Mouse (Mus musculus) intestine, embryonic 14.5 days (tissue): ENCODE measurements around the gene Ssbp2. TPM values are rescaled to one million over a fixed set of nuclear protein-coding genes. Genes with fewer than 3 reads are reported as not detected.

Source experiments
- ATAC-seq: fragments of 200-750 bp; cut with Nextera tagmentation; replicated peaks from 2 replicates; pipeline ENCODE4 v1.8.0; 2017; ENCODE audit warnings: low read depth, moderate number of reproducible peaks, moderate TSS enrichment, moderate library complexity; ENCODE audit not compliant: low FRiP score, low TSS enrichment
- DNase-seq: peaks from one replicate; pipeline ENCODE4 v3.0.0-alpha.2; 2018; ENCODE audit warnings: low spot score
- H3K27ac ChIP-seq: fragments of 300-500 bp; sonication (generic); 2 replicates; pipeline ENCODE4 v1.5.1; 2014; ENCODE audit warnings: low read depth, mild to moderate bottlenecking, control low read depth
- H3K27me3 ChIP-seq: fragments of 300-500 bp; sonication (generic); replicated peaks from 2 replicates; pipeline ENCODE4 v1.6.1; 2014; ENCODE audit warnings: low read length, control low read depth; ENCODE audit not compliant: control insufficient read depth, insufficient read depth
- H3K36me3 ChIP-seq: fragments of 300-500 bp; sonication (generic); 2 replicates; pipeline ENCODE4 v1.6.1; 2014; ENCODE audit warnings: low read length, control low read depth; ENCODE audit not compliant: control insufficient read depth, insufficient read depth
- H3K4me1 ChIP-seq: fragments of 300-500 bp; sonication (generic); replicated peaks from 2 replicates; pipeline ENCODE4 v1.6.1; 2014; ENCODE audit warnings: low read length, control low read depth, mixed read lengths; ENCODE audit not compliant: control insufficient read depth, insufficient read depth
- H3K4me2 ChIP-seq: fragments of 300-500 bp; sonication (generic); 2 replicates; pipeline ENCODE4 v1.6.1; 2014; ENCODE audit warnings: low read length
- H3K4me3 ChIP-seq: fragments of 300-500 bp; sonication (generic); 2 replicates; pipeline ENCODE4 v1.5.1; 2014; ENCODE audit warnings: low read depth, low read length, control low read depth, mixed read lengths
- H3K9ac ChIP-seq: fragments of 300-500 bp; sonication (generic); 2 replicates; pipeline ENCODE4 v1.6.1; 2014; ENCODE audit warnings: mild to moderate bottlenecking, low read length
- H3K9me3 ChIP-seq: fragments of 300-500 bp; sonication (generic); 2 replicates; pipeline ENCODE4 v1.6.1; 2016; ENCODE audit warnings: low read length, control low read depth; ENCODE audit not compliant: control insufficient read depth
- WGBS: fragments of 180-500 bp; shearing (Covaris S2); extraction: QIAGEN DNeasy Blood & Tissue Kit; methylation state at CpG from one replicate; pipeline ENCODE4 v1.1.7; 2014; 5-methylcytosine and 5-hydroxymethylcytosine counted together
- polyA plus RNA-seq: library from polyadenylated mRNA; unstranded; fragments of >200 nt; fragmentation: Nextera tagmentation; extraction: Ambion mirVana; gene quantifications from 2 replicates; pipeline ENCODE4 v1.2.1, GENCODE M21; 2014

Gene Ssbp2
- polyA plus RNA-seq, 1 experiment from 2014 or later, result 110 TPM

DNA sequence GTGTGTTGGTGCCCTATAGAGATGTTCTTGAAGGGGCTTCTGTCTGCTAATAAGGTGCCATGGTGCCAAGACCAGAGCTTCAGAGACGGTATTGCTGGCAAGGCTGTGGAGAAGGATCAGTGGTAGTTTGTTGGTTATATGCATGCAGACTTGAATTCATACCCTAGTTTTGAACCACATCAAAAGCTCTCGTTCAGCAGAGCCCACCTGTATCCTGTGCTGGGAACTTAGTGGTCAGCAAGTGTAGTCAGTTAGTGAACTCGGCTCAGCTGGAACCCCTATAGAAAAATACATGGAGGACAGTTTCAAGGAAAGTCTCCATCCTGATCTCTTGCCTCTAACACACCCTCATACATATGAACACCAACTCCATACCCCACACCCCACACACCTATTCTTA is 69.7 kb downstream of the Ssbp2 start:
- no peak overlapping the region for H3K4me3 ChIP-seq
- H3K27ac ChIP-seq, result no peak overlapping the region
- H3K4me1 ChIP-seq, result no peaks in the 10 kb centered on the region
- DNase-seq, result no peak
- WGBS, result 96% methylated on average over 3 of the region's 3 CpGs
- no peak overlapping the region for H3K9ac ChIP-seq
- H3K4me2 ChIP-seq, result no peak overlapping the region
- H3K9me3 ChIP-seq, result 0 out of 2 replicates have a peak, but pooled peaks cover 3% of the 10 kb centered on the region
- no peak for ATAC-seq
- H3K27me3 ChIP-seq, result no peaks in the 10 kb centered on the region
- peaks cover 21% of the 10 kb centered on the region for H3K36me3 ChIP-seq

DNA sequence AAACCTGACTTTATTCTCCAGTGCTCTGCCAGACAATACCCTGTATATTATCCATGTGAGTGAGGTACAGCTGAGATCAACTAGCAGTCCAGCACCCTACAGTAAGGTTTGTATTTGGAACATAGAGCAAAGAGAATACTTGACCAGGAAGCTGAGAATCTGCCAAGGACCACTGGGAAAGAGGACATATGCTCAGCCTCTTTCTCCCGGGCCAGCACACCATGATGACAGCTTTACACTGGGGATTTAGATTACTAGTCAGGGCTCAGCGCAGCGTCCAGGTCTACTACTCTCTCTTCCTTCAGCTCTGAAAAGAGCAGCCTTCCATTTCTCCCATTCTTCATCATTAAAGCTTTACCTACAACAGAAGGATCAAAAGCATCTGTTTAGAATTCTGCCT is 76.6 kb downstream of the Ssbp2 start:
- H3K27me3 ChIP-seq, result no peaks in the 10 kb centered on the region
- 78% methylated on average over 3 of the region's 3 CpGs for WGBS
- no peaks in the 10 kb centered on the region for H3K4me1 ChIP-seq
- H3K4me3 ChIP-seq, result no peak overlapping the region
- H3K9ac ChIP-seq, result no peak overlapping the region
- H3K36me3 ChIP-seq, result peaks cover 31% of the 10 kb centered on the region
- ATAC-seq (no peak), DNase-seq (no peak)
- no peak overlapping the region for H3K27ac ChIP-seq
- H3K4me2 ChIP-seq, result no peak overlapping the region
- H3K9me3 ChIP-seq, result 0 out of 2 replicates have a peak, but pooled peaks cover 3% of the 10 kb centered on the region

DNA sequence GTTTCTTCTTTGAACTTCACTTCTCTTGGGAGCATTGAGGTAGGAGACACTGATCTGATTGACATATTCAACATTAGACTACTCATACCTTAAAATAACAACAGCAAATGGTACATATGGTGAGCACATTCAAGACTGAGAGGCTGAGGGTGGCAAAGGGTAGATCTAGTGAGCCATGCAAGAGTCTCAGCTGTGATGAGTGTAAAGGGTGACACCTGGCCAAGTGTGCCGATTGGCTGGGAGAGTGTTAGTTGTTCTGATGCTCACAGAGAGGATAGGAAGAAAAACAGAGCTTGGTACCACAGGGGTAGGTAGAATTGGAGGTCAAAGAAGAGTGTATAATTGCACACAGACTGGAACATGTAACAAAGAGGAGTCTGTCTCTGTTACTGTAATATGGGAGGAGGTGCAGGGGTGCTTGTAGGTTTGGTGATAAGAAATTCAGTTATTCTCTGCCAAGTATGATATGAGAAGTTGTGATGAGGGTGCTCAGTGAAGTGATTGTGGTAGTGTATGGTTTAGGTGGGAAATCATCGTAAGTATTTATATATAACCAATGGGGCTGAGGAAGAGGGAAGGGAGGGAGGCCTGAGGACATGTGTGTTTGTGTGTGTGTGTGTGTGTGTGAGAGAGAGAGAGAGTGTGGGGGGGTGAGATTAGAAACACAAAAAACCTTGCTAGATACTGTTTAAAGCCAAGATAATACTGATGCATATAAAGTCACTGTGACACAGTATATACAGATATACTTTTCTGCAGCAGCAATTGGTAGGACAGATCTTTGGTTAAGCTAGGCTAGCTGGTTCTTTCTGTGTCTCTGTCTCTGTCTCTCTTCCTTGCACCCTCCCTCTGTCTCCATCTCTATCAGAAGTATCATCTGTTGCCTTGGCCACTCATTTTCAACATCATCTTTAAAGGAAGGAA is 80.3 kb downstream of the Ssbp2 start:
- no peaks in the 10 kb centered on the region for H3K4me1 ChIP-seq
- 92% methylated on average over 2 of the region's 2 CpGs for WGBS
- no peak overlapping the region for H3K4me3 ChIP-seq
- no peak overlapping the region for H3K27ac ChIP-seq
- no peak for ATAC-seq
- peaks cover 10% of the 10 kb centered on the region; the same call in 1 of the 2 replicates for H3K36me3 ChIP-seq
- no peak overlapping the region for H3K9ac ChIP-seq
- no peak overlapping the region for H3K4me2 ChIP-seq
- no peaks in the 10 kb centered on the region for H3K27me3 ChIP-seq
- no peak for DNase-seq
- H3K9me3 ChIP-seq, result no peaks in the 10 kb centered on the region

DNA sequence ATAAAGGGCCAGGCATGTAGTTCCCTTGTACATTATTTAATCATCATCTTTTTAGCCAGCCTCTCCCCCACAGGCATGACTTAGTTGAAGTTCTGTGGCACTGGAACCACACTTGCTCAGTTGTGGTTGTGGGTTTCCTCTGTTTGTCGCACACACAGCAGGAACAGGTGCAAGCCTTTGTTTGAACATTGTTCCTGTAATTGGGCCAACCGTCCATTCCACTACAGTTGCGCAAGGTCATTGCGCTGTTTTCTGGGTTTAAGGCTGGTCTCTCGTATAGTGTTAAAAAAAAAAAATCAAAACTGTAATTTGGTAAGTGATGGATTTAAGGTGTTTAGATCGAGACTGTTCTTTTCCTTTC is 81.0 kb downstream of the Ssbp2 start:
- peaks cover 10% of the 10 kb centered on the region; the same call in 1 of the 2 replicates for H3K36me3 ChIP-seq
- DNase-seq (no peak), ATAC-seq (no peak)
- H3K4me3 ChIP-seq, result no peak overlapping the region
- H3K9ac ChIP-seq, result no peak overlapping the region
- no peak overlapping the region for H3K4me2 ChIP-seq
- H3K27ac ChIP-seq, result no peak overlapping the region
- H3K4me1 ChIP-seq, result no peaks in the 10 kb centered on the region
- no peaks in the 10 kb centered on the region for H3K9me3 ChIP-seq
- H3K27me3 ChIP-seq, result no peaks in the 10 kb centered on the region
- WGBS, result 91% methylated on average over 6 of the region's 6 CpGs

DNA sequence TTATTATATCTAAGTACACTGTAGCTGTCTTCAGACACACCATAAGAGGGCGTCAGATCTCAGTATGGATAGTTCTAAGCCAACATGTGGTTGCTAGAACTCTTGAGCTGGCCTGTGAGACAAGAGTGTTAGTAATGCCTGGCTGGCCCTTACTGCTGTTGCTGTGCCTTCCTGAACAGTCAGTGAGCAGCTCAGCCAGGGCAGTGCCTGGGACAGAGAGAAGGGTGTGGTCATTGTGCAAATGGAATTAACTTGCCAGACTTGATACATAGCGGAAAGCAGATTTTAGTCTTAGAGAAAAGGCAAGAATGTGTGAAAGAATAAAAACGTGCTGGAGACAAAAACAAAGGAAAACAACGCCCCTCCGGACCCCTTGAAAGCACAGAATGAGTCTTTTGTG is 83.5 kb downstream of the Ssbp2 start:
- ATAC-seq, result no peak
- Histone ChIP-seq H3K27me3 (no peaks in the 10 kb centered on the region), H3K4me2 (no peak overlapping the region), H3K4me3 (no peak overlapping the region), H3K9ac (no peak overlapping the region), H3K4me1 (no peaks in the 10 kb centered on the region), H3K27ac (no peak overlapping the region), H3K9me3 (no peaks in the 10 kb centered on the region), H3K36me3 (peaks cover 7% of the 10 kb centered on the region; the same call in 1 of the 2 replicates)
- 85% methylated on average over 5 of the region's 5 CpGs for WGBS
- no peak for DNase-seq

DNA sequence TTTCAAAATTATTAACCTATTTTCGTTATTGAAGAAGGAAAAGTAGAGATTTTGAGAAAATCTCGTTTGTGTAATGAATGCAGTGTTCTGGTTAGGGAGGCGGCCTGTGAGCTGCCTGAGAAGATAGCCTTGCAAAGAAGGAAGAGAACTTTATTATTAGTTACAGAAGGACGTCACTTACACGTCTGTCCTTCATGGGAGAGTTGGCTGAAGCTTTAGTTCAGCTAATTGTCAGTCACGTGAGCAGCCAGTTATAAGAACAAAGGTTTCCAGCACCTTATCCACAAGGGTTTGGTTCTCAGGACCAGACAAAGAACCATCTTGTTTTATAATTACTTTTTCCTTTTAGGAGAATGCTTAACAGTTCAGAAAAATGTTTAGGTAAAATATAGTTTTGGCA is 104.0 kb downstream of the Ssbp2 start:
- DNase-seq (no peak), ATAC-seq (no peak)
- H3K4me3 ChIP-seq, result no peak overlapping the region
- no peaks in the 10 kb centered on the region for H3K4me1 ChIP-seq
- no peak overlapping the region for H3K4me2 ChIP-seq
- H3K27me3 ChIP-seq, result no peaks in the 10 kb centered on the region
- no peak overlapping the region for H3K27ac ChIP-seq
- H3K9ac ChIP-seq, result no peak overlapping the region
- no peaks in the 10 kb centered on the region for H3K9me3 ChIP-seq
- H3K36me3 ChIP-seq, result peaks cover 11% of the 10 kb centered on the region; the same call in 1 of the 2 replicates
- WGBS, result 76% methylated on average over 6 of the region's 6 CpGs

DNA sequence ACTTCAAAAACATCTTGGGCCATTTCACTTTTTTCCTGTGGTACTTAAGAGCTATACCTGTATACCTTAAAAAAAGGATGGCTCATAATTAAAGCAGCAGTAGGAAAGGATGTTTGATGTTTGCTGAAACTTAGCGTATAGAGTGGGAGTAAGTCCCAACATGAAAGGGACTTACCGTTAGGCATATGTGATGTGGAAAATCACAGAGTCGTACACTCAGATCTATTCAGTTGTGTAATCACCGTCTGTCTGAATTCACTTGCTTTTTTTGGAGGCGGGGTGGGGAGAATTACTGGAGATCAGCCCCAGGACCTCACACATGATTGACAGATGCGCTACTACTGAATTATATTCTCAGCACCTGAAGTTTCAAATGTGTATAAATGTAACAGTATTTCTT is 104.7 kb downstream of the Ssbp2 start:
- no peak overlapping the region for H3K4me3 ChIP-seq
- H3K27ac ChIP-seq, result no peak overlapping the region
- DNase-seq (no peak), ATAC-seq (no peak)
- no peaks in the 10 kb centered on the region for H3K27me3 ChIP-seq
- no peak overlapping the region for H3K9ac ChIP-seq
- no peak overlapping the region for H3K4me2 ChIP-seq
- no peaks in the 10 kb centered on the region for H3K9me3 ChIP-seq
- no peaks in the 10 kb centered on the region for H3K4me1 ChIP-seq
- WGBS, result 89% methylated on average over 6 of the region's 6 CpGs
- H3K36me3 ChIP-seq, result peaks cover 11% of the 10 kb centered on the region; the same call in 1 of the 2 replicates

DNA sequence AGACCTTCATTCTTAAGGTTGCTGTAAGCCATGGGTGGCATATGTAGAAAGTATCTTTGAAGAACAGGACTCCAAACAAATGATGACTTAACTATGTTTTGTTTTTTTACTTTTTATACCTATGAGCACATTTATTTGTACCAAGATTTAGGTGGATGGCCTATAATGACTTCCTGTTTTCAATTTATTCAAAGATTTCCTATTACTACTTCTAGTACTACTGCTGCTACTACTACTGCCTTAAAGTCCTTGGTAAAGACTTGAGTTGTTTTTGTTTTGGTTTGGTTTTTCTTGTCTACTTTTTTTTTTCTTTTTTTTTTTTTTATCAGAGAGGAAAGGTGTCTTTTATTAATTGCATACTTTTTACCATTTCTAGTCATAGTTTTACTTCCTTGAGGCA is 121.4 kb downstream of the Ssbp2 start:
- no peak for ATAC-seq
- Histone ChIP-seq H3K4me1 (no peaks in the 10 kb centered on the region), H3K27ac (no peak overlapping the region), H3K36me3 (no peaks in the 10 kb centered on the region), H3K27me3 (no peaks in the 10 kb centered on the region), H3K9ac (no peak overlapping the region), H3K4me2 (no peak overlapping the region), H3K9me3 (no peaks in the 10 kb centered on the region), H3K4me3 (no peak overlapping the region)
- no peak for DNase-seq

DNA sequence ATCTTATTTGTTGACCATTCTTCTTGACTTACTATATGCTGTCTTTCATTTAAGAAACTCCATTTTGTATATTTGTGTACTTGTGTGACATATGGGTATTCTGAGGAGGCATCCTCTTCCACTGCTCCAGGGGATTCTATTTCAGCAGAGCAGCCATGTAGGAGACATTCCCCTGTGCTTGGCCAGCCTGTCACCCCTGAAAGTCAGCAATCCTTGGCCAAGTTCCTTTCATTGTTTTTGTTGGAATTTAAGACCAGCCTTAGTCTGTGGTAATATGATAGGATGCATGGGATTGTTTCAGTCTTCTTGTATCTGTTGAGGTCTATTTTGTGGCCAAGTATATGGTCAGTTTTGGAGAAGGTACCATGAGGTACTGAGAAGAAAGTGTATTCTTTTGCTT is 122.1 kb downstream of the Ssbp2 start:
- DNase-seq (no peak), ATAC-seq (no peak)
- Histone ChIP-seq H3K4me3 (no peak overlapping the region), H3K27ac (no peak overlapping the region), H3K4me2 (no peak overlapping the region), H3K9ac (no peak overlapping the region), H3K27me3 (no peaks in the 10 kb centered on the region), H3K9me3 (no peaks in the 10 kb centered on the region), H3K4me1 (no peaks in the 10 kb centered on the region), H3K36me3 (no peaks in the 10 kb centered on the region)
